Mouse (Mus musculus) cortical plate, adult 2 months (tissue): ENCODE measurements around the gene Pdlim7.

Source experiments
- CTCF ChIP-seq: fragments of 200-500 bp; IDR thresholded peaks from 2 replicates; pipeline ENCODE4 v1.5.1; 2011; ENCODE audit warnings: mild to moderate bottlenecking, control low read depth, low read length; ENCODE audit not compliant: insufficient read depth; ENCODE audit errors: extremely low read depth
- POLR2A ChIP-seq: fragments of 200-500 bp; IDR thresholded peaks from 2 replicates; pipeline ENCODE4 v1.6.1; 2011; ENCODE audit warnings: mild to moderate bottlenecking, low read length, control low read depth; ENCODE audit not compliant: insufficient read depth; ENCODE audit errors: extremely low read depth

- TF ChIP-seq POLR2A (no peak), CTCF (no peak)
Observed at GRCm38 (mm10) chr13:55543447-55543846, 30.0 kb upstream of the Pdlim7 start.
